Mouse (Mus musculus) lung, adult 2 months (tissue): ENCODE data around the gene Nudt22.

Experiments used
- CTCF ChIP-seq: fragments of 200-500 bp; IDR thresholded peaks from 2 replicates; pipeline ENCODE4 v1.5.1; 2011; ENCODE audit warnings: mild to moderate bottlenecking, low read length, control low read depth; ENCODE audit not compliant: insufficient read depth
- POLR2A ChIP-seq: fragments of 200-500 bp; IDR thresholded peaks from 2 replicates; pipeline ENCODE4 v1.6.1; 2011; ENCODE audit warnings: low read depth, mild to moderate bottlenecking, control low read depth, low read length, borderline replicate concordance; ENCODE audit errors: extremely low read depth

- no peak for TF ChIP-seq CTCF
- TF ChIP-seq POLR2A = no peak
Measured at GRCm38 (mm10) chr19:7044706-7045105, 48.8 kb upstream of the Nudt22 start.
